Mouse (Mus musculus) adrenal gland, adult 8-10 months (tissue): ENCODE data around the gene Cadps. TPM values are rescaled to one million over a fixed set of nuclear protein-coding genes. Genes with fewer than 3 reads are reported as not detected.

Source experiments
- DNase-seq: peaks from one replicate; pipeline ENCODE4 v3.0.0; 2022
- total RNA-seq, 4 experiments: library from RNA; stranded (reverse); gene quantifications; 2 replicates each; pipeline ENCODE4 v1.2.4; 2022

Gene Cadps
- total RNA-seq, 4 experiments from 2014 or later = 12.6 to 20.3 (median 16.3) TPM

DNA sequence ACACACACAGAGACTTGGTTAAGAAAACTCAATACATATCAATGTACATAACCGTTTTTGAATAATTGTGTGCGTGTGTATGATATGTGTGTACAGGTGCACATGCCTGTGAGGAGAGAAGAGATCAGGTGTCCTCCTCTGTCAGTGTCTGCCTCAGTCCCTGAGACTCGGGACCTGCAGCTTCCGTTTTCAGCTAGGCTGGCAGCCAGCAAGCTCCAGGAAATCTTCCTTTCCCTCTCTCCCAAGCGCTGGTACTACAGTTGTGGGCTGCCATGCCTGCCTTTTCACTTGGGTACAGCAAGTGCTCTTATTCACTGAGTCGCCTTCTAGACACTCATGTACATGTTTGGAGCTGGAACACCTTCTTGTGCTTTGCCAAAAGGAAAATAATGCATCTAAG is 435.7 kb downstream of the Cadps start:
- DNase-seq = no peak

DNA sequence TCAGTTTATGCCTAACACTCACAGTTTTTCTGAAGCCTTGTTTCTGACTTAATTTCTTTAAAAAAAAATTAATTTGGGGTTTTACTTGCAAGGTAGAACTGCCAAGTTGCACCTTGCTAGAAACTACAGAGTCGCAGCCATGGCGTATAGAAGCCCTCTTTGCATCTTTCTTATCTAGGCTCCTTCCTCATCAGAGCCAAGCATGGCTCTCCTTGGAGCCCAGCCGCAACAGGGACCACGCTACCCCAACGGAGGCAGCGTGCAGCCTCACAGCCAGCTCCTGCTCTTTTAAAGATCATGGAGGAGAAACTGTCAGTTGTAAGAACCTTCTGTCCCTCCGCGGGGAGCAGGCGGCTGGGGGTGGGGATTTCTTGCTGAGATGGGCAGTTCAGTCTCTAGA is 445.0 kb downstream of the Cadps start:
- no peak for DNase-seq

DNA sequence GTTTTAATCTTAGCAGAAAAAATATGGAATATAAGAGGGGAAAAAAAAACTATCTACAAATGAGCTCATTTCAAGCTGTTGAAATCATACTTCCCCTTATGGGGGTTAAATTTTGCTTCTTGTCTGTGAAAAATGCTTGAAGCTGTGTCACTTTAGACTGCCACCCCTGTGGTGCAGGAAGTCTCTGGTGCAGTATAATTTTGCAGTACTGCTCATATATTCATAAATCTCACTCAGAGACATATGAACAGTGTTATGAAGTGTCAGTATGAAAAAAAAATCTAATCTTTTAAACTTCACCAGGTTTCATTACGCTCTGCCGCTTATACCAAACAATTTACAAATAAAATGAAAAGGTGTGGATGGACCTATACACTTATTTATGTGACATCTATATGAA is 445.6 kb downstream of the Cadps start:
- DNase-seq = no peak

DNA sequence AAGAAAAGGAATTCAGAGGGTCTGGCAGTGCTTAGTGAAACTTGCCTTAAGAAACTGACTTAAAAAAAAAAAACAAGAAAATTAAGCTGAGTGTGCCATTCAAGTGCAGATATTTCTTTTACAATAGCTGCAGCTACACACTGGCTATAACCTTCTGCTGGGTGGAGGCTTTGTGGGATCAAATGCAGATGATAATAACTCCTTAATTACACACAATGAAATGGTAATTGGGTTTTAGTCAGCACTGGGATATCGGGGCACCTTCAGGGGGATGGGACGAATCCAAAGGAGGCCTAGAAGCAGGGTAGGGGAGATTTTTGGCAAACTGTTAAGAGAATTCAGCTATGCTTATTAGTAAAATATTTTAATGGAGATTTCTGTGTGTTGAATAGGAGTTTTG is 447.4 kb downstream of the Cadps start:
- no peak for DNase-seq

DNA sequence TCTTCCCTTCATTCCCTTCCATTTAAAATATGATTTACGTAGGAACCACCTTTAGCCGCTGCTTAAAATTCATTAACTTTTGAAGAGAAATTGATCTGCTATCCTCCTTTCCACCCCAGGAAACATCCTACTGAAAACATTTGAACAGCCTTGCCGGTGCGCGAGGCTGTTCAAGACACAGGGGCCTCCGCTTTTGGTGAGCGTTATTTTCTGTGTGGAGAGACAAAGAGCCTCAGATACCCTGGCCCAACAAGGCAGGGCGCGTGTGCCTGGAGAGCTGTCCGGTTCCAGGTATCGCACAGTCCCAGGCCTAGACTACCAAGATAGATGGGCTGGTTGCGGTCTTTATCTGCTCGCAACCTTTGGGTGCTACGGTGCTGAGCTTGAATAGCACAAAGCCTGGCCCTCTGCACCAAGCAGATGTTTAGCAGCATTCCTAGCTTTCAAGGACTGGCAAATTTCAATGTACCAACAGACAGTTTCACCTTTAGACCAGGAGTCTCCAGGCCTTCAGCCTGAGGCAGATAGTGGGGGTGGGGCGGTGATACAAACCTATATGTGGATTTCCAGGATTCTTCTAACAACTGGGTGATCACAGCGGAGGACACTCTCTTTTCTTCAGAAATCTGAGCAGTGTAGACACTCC is 472.5 kb downstream of the Cadps start:
- no peak for DNase-seq

DNA sequence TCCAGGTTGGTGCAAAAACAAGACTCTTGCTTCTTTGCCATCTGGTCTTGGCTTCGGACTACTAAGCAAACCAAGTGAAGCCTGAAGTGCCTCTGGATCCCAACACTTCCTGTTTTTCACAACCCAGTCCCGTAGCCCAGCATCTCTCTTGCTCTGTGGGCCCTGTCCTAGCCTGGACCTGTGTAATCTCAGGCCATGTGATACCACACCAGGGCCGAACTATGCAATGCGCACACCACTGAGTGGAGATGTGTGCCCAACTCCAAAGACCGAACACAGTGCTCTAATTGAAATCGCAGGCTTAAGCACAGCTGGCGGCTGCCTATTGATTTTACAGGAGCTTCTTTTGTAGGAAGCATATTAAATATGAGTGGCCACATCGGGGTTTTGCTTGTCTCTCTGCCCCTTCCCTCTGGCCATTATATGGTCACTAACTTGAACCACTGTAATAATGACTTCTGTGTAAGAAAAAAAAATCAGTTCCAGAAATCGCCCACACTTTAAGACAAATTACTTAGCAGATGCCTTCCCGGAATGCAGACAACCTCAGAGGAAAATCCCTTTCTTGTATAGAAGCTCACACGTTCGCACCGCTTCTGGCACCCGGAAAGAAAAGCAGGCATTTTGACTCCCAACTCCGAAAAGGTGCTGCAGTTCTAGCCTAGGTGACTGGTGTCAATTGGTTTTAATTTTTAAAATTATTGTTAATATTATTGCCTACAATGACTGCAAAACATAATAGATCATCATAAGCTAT is 473.4 kb downstream of the Cadps start:
- DNase-seq = no peak

DNA sequence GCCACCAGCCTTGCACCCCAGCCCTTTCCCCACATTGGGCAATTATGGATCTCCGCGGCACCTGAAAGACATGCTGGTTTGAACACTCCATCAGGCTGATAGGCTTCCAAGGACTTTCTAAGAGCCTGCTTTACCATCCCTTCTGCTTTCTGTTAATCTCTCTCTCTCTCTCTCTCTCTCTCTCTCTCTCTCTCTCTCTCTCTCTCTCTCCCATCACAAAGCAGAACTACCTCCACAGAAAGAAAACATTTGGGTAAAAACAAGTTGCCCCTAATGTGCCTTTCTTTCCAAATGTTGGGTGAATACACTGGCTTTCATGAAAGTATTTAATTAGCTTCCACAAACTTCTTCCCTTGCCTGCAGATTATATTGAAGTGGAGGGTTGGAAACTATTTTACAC is 474.8 kb downstream of the Cadps start, which contains the start of gene Fezf2:
Gene Fezf2 (minus strand): TSS at position 101 of the 400 bp plus-strand sequence.
- no peak for DNase-seq

DNA sequence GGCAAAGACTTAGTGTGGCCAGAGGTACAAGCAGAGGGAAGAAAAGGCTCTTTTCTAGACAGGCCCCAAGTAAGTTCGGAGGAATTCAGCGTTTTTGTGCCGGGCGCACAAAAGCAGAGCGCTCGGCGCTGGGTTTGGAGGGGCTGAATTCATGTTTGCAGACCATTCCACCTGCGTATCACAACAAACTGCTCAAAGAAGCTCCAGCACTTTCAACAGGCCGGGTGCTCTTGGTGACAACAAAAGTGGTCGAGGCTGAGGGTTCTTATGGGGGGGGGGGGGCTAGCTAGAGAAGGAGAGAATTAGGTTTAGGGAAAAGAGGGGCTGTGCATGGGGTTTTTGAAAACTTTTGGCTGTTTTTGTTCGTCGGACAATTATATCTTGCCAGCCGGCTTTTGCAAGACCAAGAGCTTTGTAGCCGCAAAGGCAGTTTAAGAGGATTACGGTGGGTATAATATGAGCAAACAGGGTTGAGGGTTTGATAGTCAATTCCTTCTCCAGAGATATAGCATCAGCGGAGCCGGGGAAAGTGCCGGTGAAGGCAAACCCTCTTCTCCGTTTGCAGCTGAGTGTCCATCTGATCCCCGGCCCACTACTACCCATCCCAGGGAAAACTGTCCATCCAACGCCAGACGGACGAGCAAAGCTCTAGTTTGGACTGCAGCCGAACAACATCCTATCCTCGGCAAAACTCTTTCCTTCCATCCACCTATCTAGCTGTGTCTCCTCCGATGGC is 475.8 kb downstream of the Cadps start:
- DNase-seq = no peak

DNA sequence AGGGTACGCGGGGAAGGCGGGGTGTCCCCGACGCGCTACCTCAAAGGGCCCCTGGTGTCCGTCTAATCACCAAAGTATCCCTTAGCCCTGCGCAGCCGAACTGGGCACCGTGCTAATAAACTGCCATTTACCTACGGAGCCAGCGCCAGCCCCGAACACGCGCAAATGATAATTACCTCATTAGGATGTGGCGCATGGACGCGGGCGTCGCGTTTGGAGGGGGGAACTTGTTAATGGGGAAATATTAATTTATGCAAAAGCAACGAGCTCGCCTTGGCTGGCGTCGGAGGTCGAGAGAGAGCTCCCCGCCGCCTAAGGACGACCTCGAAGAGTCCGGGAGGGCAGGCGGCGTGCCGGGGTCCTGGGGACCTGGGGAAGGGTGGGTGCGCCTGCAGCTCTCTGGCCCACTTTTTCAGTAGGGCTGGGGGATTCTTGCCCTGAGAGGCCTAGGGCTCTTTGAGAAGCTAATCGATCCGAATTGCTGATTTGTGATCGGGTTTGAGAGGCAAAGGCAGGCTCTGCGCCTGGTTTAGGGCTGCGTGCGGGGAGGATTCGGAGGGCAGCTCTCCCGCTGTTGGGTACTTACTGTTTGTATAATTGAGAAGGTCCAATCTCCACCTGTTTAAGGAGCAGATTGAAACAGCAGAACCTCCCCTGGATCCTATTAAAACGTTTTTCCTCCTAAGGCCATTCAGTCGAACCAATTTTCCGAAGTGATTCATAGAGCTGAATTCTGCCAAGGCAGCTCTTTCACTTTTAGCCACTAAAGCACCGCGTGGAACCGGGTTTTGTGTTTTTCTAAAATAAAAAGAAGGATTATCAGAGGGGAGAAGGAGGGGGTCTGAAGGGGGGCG is 476.6 kb downstream of the Cadps start:
- no peak for DNase-seq

DNA sequence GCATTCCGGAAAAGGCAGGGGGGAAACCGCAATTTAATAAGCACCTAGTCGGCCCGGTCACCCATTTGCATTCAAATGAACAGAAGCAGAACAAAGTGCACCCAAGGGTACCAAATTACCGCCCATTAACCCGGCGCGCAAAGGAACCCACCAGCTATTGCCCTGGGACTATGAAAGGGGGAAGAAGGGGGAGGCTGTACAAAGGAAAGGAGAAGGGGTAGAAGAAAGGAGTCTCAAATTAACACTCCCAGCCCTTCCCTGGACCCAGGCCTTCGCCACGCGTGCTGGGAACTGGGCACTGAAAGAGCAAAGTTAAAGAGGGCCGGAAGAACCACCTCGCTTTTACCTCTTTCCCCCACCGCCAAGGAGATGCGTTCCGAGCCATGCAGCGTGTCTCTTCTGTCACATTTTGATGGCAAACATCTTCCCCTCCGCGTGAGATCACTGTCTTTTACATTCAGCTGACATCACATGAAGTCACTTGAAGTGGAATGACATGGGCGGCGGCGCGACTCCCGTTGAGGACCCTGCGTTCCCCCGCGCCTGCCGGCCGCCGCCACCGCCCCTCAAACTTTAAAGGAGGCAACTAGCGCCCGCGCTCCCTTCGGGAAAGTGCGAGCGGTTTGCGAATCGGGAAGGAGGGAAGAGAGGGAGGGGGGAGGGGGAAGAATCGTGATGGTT is 477.5 kb downstream of the Cadps start:
- no peak for DNase-seq

DNA sequence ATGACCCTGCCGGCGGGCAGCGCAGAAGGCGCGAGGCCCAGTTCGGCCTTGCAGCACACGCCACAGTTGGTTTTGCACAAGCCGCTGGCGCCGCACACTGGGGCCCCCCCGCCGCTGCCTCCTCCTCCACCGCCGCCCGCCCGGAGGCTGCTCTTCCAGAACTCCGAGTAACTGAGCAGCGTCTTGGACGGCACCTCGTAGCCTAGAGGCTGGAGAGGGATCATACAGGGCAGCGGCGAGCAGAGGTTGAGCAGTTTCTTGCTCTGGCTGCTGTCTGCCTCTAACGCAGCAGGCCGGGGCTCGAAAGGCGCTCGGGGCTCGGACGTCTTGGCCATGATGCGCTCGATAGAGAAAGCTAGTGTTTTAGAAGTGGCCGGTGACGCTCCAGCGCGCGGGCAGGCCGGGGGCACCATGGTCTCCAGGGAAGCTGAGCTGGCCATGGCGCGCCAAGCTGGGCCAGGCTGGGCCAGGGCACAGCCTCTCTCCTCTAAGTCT is 478.1 kb downstream of the Cadps start:
- no peak for DNase-seq

DNA sequence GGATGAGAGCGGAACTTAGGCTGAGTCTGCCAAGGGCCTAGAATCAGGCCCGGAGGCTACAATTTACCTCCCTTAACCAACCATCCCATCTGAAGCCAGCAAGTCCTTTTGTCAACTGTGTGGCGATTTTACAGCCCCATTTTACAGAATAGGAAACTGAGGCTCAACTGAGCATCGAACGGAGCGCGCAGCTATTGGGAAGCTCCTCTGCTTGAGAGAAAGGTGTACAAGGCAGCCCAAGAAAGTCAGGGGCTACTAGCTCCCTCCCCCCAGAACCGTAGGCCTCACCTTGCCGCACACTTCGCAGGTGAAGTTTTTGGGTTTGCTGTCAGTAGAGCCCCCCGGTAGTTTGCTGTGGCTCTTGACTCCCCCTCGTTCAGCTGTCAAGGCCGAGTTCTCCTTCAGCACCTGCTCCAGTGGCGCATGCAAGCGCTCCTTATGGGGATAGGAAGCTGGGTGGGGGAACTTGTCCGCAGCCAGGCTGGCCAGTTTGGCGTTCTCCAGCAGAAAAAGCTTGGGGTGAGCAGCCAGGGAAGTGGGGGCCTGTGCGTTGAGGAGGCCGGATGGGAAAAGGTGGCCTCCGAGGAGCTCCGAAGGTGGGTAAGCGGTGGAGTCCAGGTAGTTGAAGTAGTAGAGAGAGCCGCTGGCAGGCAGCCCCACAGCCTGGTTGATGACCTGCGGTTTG is 478.7 kb downstream of the Cadps start:
- DNase-seq = no peak

DNA sequence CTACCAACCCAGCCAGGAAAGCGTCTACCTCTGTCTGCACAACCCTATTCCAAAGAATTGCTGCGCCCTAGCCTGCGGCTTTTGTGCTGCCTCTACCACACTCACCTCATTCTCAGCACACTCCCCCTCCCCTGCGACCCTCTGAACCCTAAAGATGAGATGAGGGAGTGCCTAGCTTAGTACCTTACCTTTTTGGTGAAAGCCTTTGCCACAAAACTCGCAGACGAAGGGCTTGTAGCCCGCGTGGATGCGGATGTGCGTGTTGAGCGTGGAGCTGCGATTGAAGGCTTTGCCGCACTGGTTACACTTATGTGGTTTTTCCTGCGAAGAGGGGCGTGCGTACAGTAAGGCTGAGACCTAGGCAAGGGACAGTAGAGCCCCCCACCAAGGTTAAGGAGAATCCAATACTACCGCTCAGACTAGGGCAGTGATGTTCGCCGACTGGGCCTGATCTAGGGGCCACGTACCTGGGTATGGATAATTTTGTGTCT is 479.4 kb downstream of the Cadps start:
- DNase-seq = no peak

DNA sequence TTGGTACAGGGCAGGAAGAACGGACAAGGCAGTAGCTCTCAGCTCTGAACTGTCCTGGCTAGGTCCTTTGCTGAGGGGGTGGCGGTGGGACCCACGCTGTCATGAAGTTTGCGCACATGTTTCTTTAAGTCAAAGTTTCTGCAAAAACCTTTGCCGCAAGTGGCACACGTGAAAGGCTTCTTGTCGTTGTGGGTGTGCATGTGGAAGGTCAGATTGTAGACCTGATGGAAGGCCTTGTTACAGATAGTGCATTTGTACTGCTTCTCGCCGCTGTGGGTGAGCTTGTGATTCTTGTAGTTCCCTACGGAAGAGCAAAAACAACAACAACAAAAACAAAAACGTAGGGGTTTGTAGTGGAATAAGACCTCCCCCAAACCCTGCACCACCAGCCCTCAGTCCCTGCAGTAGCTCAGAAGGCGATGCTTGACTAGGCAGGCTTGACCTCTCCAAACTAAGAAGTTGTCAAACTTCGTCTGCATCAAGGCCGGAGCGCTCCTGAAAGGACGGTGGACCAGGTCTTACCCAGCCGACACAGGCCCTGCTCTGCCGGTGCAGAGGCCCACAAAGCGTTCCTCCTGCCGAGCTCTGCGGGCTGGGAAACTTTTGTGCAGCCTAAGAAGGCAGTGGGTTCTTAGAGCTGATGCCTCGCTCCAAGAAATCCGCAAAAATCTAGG is 480.3 kb downstream of the Cadps start:
- DNase-seq = no peak

DNA sequence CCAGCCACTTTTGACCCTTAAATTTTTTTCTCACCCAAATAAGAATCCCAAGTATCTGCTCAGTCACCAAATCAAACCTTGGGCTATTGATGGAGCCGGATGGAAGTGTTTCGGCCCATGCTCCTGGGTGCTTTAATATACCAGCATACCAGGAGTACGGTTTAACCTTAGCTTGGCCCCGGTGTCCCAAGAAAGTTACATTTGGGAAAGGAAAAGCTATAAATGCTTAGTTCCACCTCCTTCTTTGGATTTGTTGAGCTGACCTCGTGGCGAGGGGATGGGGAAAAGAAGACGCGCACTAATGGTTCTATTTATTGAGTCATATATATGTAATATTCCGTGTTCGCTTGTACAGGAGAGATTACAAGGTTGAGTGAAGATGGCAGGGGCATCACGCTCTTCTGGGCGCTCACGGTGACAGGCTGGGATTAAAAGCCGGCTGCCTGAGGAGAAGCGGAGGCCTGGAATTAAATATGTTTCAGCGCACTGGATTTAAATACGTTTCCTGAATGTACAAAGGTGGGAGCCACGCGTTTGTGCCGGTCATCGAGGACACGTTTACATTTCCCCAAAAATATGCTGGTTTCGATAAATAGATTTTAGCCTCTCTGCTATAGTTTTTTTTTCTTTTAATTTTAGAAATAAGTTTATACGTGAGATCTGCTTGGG is 481.0 kb downstream of the Cadps start:
- no peak for DNase-seq

DNA sequence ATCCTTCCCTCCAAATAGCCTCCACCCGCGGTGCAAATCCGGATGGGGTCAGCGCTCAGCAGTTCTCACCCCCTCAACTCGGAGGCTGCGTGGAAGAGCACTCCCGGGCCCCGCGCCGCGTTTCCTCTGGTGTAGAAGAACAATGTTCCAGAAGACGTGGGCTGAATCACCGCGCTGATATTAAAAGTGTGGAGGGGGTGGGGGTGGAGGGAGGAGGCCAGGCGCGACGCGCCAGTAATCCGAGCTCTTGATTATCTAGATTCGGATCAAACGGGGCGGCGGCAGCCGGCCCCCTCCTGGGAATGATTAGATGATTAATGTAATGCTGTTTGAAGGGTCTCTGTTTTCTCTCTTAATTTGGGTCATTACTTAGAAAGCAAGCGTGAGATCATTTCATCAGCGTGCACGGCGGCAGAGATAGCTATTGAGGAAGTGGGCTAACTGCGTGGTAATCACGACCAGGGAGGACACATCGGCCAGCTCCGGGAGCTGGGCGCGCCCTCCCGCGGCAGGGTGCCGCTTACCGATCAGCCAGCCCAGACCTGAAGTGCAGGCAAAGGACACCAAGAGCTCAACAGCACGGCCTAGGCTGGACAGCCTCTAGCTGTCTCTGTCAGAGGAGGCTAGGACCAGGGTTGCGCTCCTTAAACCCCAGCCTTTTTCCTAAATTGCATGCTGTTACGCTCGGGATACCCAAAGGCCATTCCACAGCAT is 481.6 kb downstream of the Cadps start:
- DNase-seq = no peak

DNA sequence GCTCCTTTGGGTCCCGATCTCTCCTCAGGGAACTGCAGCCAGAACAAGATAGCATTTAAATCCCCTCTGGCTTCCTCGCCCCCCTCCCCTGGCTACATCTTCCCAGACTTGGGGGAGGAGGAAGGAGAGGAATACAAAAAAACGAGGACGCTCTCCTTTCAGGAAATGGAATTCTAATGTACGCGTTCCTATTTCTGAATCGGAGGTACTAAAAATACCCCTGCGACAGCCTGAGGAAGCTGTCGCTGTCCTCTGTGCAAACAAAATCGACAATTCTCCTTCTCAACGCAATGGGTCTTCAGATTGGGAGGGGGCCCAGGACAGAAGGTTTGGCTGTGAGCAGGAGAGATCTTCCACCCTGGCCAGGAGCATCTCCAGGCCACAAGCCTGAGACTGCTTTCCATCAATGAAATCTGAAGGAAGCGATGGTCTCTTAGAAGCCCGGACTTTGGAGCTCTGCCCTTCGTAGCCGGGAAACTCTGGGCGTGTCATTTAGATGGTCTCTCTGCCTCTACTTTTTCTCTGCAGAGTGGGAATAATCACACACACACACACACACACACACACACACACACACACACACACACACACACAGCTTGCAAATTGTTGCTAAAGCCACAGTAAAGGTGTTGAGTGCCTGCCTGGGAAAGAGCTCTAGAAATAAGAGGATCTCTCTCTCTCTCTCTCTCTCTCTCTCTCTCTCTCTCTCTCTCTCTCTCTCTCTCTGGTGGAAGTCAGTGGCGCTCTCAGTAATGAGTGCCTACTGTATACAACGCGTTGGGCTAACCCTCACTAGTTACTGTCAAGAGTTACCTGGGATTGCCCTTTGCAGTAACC is 482.4 kb downstream of the Cadps start:
- no peak for DNase-seq
